Mouse (Mus musculus): ENCODE data around the gene Mamdc2. TPM values are rescaled to one million over a fixed set of nuclear protein-coding genes. Genes with fewer than 3 reads are reported as not detected.

The Mamdc2 gene
- polyA plus RNA-seq, 1 experiment from 2014 or later = 6.0 TPM

DNA sequence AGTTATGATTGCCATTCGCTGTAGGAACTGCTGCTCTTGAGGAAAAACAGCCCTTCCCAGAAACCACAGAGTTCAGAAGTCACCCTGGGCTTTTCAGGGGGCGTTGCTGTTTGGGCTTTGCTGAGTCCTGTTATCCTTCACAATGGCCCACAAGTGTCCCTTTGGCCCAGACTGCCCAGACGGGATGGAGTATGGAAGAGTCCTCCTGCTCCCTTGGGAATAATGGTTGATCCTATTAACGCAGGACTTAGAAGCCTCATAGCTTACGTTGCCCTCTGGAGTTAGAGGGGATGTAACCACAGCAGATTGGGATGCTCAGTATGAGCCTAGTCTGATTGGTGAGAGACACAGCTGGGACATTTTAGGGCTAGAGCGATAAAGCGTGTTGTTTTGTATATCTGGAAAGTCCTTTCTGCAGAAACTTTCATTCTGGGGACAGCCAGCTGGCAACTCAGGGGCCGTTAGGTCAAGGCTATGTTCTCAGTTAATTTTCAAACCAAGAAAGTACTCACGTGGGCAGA is 94.3 kb downstream of the Mamdc2 start:
- no peak overlapping the region for H3K4me2 ChIP-seq (replicated peaks)
- no peak overlapping the region for H3K9ac ChIP-seq
- no peak overlapping the region for H3K27ac ChIP-seq (replicated peaks)
- H3K4me1 ChIP-seq = peaks cover 7% of the 10 kb centered on the region; the same call in 1 of the 2 replicates
- no peak overlapping the region for H3K4me3 ChIP-seq (replicated peaks)
- WGBS = 63% methylated on average over 9 of the region's 9 CpGs
- no peak for ATAC-seq (ENCODE audit: insufficient number of reproducible peaks, low FRiP score, low TSS enrichment, low read depth)
- H3K9me3 ChIP-seq (replicated peaks) = no peaks in the 10 kb centered on the region
- no peaks in the 10 kb centered on the region for H3K27me3 ChIP-seq
- no peaks in the 10 kb centered on the region for H3K36me3 ChIP-seq

DNA sequence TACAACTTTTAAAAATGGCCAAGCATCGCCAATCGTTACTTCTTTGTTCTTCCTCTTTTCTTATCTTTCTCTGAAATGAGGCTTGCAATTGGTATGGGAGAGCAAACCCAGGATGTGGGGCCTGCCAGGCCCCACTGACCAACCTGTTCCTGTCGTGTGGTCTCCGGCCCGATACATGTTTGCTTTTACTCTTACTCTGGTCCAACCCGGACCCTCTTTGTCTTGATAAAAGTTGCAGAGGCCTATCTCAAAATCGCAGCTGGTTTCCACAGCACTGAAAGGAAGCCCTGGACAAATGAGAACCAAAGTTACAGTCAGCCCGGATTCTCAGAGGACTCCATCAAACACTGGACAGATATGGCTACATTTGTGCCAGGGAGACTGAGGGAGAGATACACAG is 95.1 kb downstream of the Mamdc2 start:
- H3K27me3 ChIP-seq = no peaks in the 10 kb centered on the region
- no peak overlapping the region for H3K4me2 ChIP-seq (replicated peaks)
- H3K4me3 ChIP-seq (replicated peaks) = no peak overlapping the region
- H3K27ac ChIP-seq (replicated peaks) = no peak overlapping the region
- H3K9ac ChIP-seq = no peak overlapping the region
- 78% methylated on average over 8 of the region's 8 CpGs for WGBS
- ATAC-seq (ENCODE audit: insufficient number of reproducible peaks, low FRiP score, low TSS enrichment, low read depth) = no peak
- no peaks in the 10 kb centered on the region for H3K36me3 ChIP-seq
- peaks cover 7% of the 10 kb centered on the region; the same call in 1 of the 2 replicates for H3K4me1 ChIP-seq
- H3K9me3 ChIP-seq (replicated peaks) = no peaks in the 10 kb centered on the region

DNA sequence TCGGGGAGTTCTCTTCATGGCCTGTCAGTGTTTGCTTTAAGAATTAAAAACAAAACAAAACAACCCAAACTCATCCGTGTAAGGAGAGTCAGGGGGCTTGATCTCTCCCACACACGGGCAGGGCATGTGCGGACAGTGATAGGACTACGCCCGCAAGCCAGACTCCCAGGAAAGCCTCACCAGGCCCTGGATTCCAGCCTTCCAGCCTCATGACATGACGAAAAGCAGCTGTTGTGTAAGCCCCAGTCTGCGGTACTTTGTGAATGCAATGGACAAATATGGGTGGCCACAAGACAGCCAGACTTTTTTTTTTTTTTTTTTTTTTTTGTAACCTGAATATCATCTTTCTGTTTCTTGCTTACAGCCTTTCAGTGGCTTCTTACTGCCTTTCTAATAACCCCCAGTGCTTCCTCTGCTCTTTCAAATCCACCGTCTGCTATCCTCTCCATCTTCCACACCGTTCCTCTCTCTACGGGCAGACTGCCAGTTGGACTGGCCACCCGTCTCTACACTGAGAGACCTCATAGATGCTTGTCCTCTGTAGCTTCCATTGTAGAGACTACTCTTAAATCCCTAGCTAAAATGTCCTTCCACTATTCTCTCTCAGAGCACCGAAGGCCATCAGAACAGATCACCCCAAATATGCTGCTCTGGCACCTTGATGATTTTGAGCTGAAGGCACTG is 96.3 kb downstream of the Mamdc2 start:
- Histone ChIP-seq H3K36me3 (no peaks in the 10 kb centered on the region), H3K9ac (no peak overlapping the region), H3K27ac (replicated peaks) (no peak overlapping the region; the same call in 1 of the 2 replicates), H3K9me3 (replicated peaks) (no peaks in the 10 kb centered on the region), H3K4me2 (replicated peaks) (no peak overlapping the region), H3K27me3 (no peaks in the 10 kb centered on the region), H3K4me1 (peaks cover 7% of the 10 kb centered on the region; the same call in 1 of the 2 replicates), H3K4me3 (replicated peaks) (no peak overlapping the region)
- ATAC-seq (ENCODE audit: insufficient number of reproducible peaks, low FRiP score, low TSS enrichment, low read depth) = no peak
- WGBS = 60% methylated on average over 13 of the region's 13 CpGs

DNA sequence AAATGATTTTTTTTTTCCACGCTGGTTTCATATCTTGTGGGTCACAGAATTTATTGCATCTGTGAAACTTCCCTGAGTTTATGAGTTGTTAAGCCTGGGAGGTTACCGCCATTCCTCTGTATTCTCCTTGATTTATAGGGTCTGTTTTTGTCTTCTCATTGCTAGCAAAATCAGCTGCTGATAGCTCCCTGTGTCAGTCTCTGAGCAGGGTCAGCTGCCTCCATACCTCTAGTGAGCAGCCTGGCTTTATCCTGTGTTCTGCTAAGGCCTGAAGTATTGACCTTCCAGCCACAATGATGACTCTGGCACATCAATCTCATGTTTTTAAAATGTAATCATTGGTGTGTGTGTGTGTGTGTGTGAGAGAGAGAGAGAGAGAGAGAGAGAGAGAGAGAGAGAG is 98.3 kb downstream of the Mamdc2 start:
- Histone ChIP-seq H3K9me3 (replicated peaks) (no peaks in the 10 kb centered on the region), H3K27ac (replicated peaks) (no peak overlapping the region), H3K4me3 (replicated peaks) (no peak overlapping the region), H3K27me3 (no peaks in the 10 kb centered on the region), H3K9ac (no peak overlapping the region), H3K36me3 (no peaks in the 10 kb centered on the region), H3K4me1 (peaks cover 7% of the 10 kb centered on the region; the same call in 1 of the 2 replicates), H3K4me2 (replicated peaks) (no peak overlapping the region)
- ATAC-seq (ENCODE audit: insufficient number of reproducible peaks, low FRiP score, low TSS enrichment, low read depth) = no peak
- 81% methylated on average over 2 of the region's 2 CpGs for WGBS

DNA sequence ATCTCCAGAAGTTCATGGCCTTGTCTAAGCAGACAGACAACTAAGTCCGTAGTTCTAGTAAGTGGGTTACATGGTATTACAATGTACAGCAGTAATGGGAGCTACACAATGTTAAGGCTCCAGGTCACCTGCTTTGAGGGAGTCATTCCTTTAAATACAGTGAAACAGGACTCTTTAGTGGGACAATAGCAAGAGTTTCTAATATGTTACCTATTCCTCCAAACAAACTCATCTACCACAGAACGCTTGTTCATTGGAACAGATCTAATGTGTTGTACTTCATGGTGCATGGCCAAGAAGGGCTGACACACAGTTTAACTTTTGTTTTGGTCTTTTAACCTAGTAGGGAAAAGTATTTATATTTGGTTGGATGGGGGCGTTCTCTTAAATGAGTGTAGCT is 105.5 kb downstream of the Mamdc2 start:
- no peaks in the 10 kb centered on the region for H3K27me3 ChIP-seq
- H3K4me1 ChIP-seq = no peaks in the 10 kb centered on the region
- no peaks in the 10 kb centered on the region for H3K36me3 ChIP-seq
- no peak for ATAC-seq (ENCODE audit: insufficient number of reproducible peaks, low FRiP score, low TSS enrichment, low read depth)
- H3K9me3 ChIP-seq (replicated peaks) = no peaks in the 10 kb centered on the region
- WGBS = 91% methylated on average over 3 of the region's 3 CpGs
- H3K4me3 ChIP-seq (replicated peaks) = no peak overlapping the region
- H3K9ac ChIP-seq = no peak overlapping the region
- H3K4me2 ChIP-seq (replicated peaks) = no peak overlapping the region
- H3K27ac ChIP-seq (replicated peaks) = no peak overlapping the region

GRCm38 (mm10) chr19:23332883-23333282 is 115.4 kb downstream of the Mamdc2 start:
- Histone ChIP-seq H3K27me3 (no peaks in the 10 kb centered on the region), H3K4me1 (no peaks in the 10 kb centered on the region), H3K9me3 (replicated peaks) (no peaks in the 10 kb centered on the region), H3K9ac (no peak overlapping the region), H3K36me3 (no peaks in the 10 kb centered on the region), H3K4me3 (replicated peaks) (no peak overlapping the region), H3K4me2 (replicated peaks) (no peak overlapping the region), H3K27ac (replicated peaks) (no peak overlapping the region)
- no peak for ATAC-seq (ENCODE audit: insufficient number of reproducible peaks, low FRiP score, low TSS enrichment, low read depth)
- WGBS = 88% methylated on average over 1 of the region's 1 CpGs

DNA sequence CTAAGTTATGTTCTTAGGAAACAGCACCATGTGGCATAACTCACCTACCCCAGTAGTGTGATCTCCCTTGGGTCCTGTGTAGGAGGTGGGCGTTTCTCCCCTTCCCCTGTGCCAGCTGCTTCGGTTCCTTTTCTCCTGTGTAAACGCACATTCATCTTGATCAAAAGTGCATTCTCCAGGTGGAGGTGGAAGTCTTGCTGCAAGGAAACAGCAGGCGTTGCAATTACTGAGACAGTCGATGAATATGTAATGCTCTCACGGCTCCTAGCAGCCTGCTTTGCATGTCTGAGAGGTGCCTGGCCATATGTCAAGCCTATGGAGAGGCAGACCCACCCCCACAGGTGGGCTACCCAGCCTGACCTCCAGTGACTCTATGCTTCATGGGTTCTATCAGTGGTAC is 117.4 kb downstream of the Mamdc2 start:
- H3K27ac ChIP-seq (replicated peaks) = no peak overlapping the region
- H3K27me3 ChIP-seq = no peaks in the 10 kb centered on the region
- H3K36me3 ChIP-seq = no peaks in the 10 kb centered on the region
- no peaks in the 10 kb centered on the region for H3K9me3 ChIP-seq (replicated peaks)
- no peak overlapping the region for H3K4me2 ChIP-seq (replicated peaks)
- no peaks in the 10 kb centered on the region for H3K4me1 ChIP-seq
- 65% methylated on average over 6 of the region's 6 CpGs for WGBS
- ATAC-seq (ENCODE audit: insufficient number of reproducible peaks, low FRiP score, low TSS enrichment, low read depth) = no peak
- H3K9ac ChIP-seq = no peak overlapping the region
- H3K4me3 ChIP-seq (replicated peaks) = no peak overlapping the region

GRCm38 (mm10) chr19:23329346-23329745 is 118.9 kb downstream of the Mamdc2 start:
- no peaks in the 10 kb centered on the region for H3K9me3 ChIP-seq (replicated peaks)
- no peak overlapping the region for H3K4me3 ChIP-seq (replicated peaks)
- ATAC-seq (ENCODE audit: insufficient number of reproducible peaks, low FRiP score, low TSS enrichment, low read depth) = no peak
- no peaks in the 10 kb centered on the region for H3K4me1 ChIP-seq
- H3K27me3 ChIP-seq = no peaks in the 10 kb centered on the region
- 88% methylated on average over 2 of the region's 2 CpGs for WGBS
- H3K4me2 ChIP-seq (replicated peaks) = no peak overlapping the region
- H3K36me3 ChIP-seq = no peaks in the 10 kb centered on the region
- no peak overlapping the region for H3K27ac ChIP-seq (replicated peaks)
- H3K9ac ChIP-seq = no peak overlapping the region

DNA sequence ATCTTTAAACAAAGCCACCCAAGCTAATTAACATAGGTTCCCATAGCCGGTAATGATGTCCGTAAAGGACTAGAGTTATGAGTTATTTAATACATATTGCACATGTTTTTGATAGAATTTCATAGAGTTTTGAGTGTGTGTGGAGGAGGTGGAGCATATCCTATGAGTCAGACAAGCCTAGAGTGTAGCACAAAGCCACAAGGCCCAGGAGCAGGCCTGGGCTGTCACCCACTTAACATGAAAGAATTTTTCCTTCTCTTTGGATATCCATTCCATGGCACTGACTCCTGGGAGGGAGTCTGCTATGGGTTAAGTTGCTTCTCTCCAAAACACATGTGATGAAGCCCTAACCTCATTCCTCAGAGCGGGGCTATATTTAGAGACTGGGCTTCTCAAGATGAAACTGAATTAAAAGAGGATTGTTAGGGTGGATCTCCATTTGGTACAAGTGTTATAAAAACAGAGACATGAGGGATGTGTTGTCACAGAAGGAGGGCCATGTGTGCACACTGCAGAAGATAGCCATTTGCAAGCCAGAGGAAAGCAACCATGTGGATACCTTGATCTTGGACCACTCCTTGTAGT is 121.1 kb downstream of the Mamdc2 start:
- Histone ChIP-seq H3K4me2 (replicated peaks) (no peak overlapping the region), H3K4me3 (replicated peaks) (no peak overlapping the region), H3K9ac (no peak overlapping the region), H3K9me3 (replicated peaks) (no peaks in the 10 kb centered on the region), H3K27ac (replicated peaks) (no peak overlapping the region), H3K27me3 (no peaks in the 10 kb centered on the region), H3K36me3 (no peaks in the 10 kb centered on the region), H3K4me1 (no peaks in the 10 kb centered on the region)
- WGBS = 53% methylated on average over 3 of the region's 3 CpGs
- no peak; the same call in 1 of the 2 replicates for ATAC-seq (ENCODE audit: insufficient number of reproducible peaks, low FRiP score, low TSS enrichment, low read depth)

DNA sequence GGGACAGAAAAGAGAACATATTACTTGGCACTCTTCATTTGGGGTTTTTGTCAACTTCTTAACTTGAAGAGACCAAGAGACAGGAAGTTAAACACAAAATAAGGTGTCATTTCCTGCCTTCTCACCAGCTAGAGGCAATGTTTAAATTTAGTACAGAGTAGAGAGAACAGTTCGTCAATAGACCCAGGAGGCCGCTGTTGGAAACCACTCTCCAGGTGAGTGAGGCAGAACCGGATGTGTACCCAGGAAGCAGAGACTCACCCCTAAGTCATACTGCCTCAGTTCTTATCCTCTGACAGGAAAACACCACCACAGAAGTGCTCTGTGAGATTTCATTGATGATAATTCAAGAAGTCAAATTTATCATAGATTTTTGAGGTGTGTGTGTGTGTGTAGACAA is 125.1 kb downstream of the Mamdc2 start:
- no peaks in the 10 kb centered on the region for H3K4me1 ChIP-seq
- 77% methylated on average over 3 of the region's 3 CpGs for WGBS
- no peaks in the 10 kb centered on the region for H3K27me3 ChIP-seq
- no peaks in the 10 kb centered on the region for H3K36me3 ChIP-seq
- H3K4me3 ChIP-seq (replicated peaks) = no peak overlapping the region
- H3K27ac ChIP-seq (replicated peaks) = no peak overlapping the region
- no peaks in the 10 kb centered on the region for H3K9me3 ChIP-seq (replicated peaks)
- no peak overlapping the region for H3K9ac ChIP-seq
- no peak overlapping the region for H3K4me2 ChIP-seq (replicated peaks)
- ATAC-seq (ENCODE audit: insufficient number of reproducible peaks, low FRiP score, low TSS enrichment, low read depth) = no peak

DNA sequence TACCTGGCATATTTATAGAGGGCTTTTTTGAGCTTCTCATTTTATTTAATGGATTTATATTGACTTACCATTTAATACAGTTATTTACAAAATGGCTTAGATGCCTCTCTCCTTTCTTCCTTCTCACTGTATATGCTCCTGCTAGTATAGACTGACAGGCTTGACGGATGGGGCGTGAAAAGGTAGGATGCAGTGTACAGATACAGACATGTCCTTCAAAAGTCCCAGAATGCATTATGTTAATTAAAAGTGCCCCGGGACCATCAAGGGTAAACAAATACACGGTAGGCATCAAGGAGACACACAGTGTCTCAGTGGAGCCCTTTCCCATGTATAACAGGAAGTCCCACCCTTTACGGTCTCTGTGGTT is 130.3 kb downstream of the Mamdc2 start:
- no peak overlapping the region for H3K27ac ChIP-seq (replicated peaks)
- no peak overlapping the region for H3K9ac ChIP-seq
- no peak overlapping the region for H3K4me2 ChIP-seq (replicated peaks)
- no peaks in the 10 kb centered on the region for H3K36me3 ChIP-seq
- H3K27me3 ChIP-seq = no peaks in the 10 kb centered on the region
- WGBS = 85% methylated on average over 5 of the region's 5 CpGs
- ATAC-seq (ENCODE audit: insufficient number of reproducible peaks, low FRiP score, low TSS enrichment, low read depth) = no peak
- no peaks in the 10 kb centered on the region for H3K4me1 ChIP-seq
- H3K4me3 ChIP-seq (replicated peaks) = no peak overlapping the region
- H3K9me3 ChIP-seq (replicated peaks) = no peaks in the 10 kb centered on the region

Measured in embryonic facial prominence, embryonic 15.5 days (tissue).